Mouse (Mus musculus) CH12.LX (cell line): ENCODE measurements at regions not wholly inside any gene's neighbourhood (a gene's known extent, or its start where the extent isn't known, plus 50 kb on each side); places are given as distances from the start of the nearest gene placed in this dataset.

Source experiments
- DNase-seq: peaks from one replicate; pipeline ENCODE4 v3.0.0-alpha.2; 2013; ENCODE audit errors: extremely low read depth
- H3K27ac ChIP-seq: 2 replicates; pipeline ENCODE4 v1.5.1; 2012; ENCODE audit warnings: low read depth, mild to moderate bottlenecking, control low read depth, moderate library complexity; ENCODE audit not compliant: insufficient read depth
- H3K27me3 ChIP-seq: replicated peaks from 2 replicates; pipeline ENCODE3; 2012; ENCODE audit warnings: inconsistent platforms
- H3K36me3 ChIP-seq, 2 experiments: replicated peaks in 1 of 2; 2 replicates each; pipeline versions ENCODE3 to v1.6.1; 2012; ENCODE audit warnings: inconsistent platforms in 1 of 2, low read length in 1 of 2, mild to moderate bottlenecking in 1 of 2, mixed read lengths in 1 of 2, moderate library complexity in 1 of 2; ENCODE audit not compliant: control insufficient read depth in 1 of 2, insufficient read depth in 1 of 2
- H3K4me1 ChIP-seq, 2 experiments: 2 replicates each; pipeline ENCODE4 v1.6.1; 2012; ENCODE audit warnings: inconsistent platforms in 1 of 2, moderate library complexity in 1 of 2; ENCODE audit not compliant: insufficient read depth in 2 of 2, control insufficient read depth in 1 of 2
- H3K4me2 ChIP-seq: 2 replicates; pipeline ENCODE4 v1.6.1; 2012; ENCODE audit warnings: low read depth, mild to moderate bottlenecking, control low read depth; ENCODE audit not compliant: poor library complexity, insufficient read depth, severe bottlenecking
- H3K4me3 ChIP-seq, 3 experiments: fragments of 150-350 bp in 1 of 3; sonication (generic) in 1 of 3; replicated peaks in 1 of 3; 2 replicates each; pipeline versions ENCODE3 to v1.5.1; 2011 to 2012; ENCODE audit warnings: low read depth in 2 of 3, low read length in 2 of 3, mild to moderate bottlenecking in 2 of 3, moderate library complexity in 2 of 3, control low read depth in 1 of 3, improper control_type of control experiment in 1 of 3, inconsistent platforms in 1 of 3, mixed read lengths in 1 of 3; ENCODE audit not compliant: poor library complexity in 1 of 3
- H3K79me2 ChIP-seq: replicated peaks from 2 replicates; pipeline ENCODE4 v1.6.1; 2012; ENCODE audit warnings: mild to moderate bottlenecking, moderate library complexity; ENCODE audit not compliant: control insufficient read depth, poor library complexity, insufficient read depth, severe bottlenecking; ENCODE audit errors: extremely low read depth
- H3K9ac ChIP-seq: 2 replicates; pipeline ENCODE4 v1.6.1; 2012; ENCODE audit warnings: low read depth, mild to moderate bottlenecking, control low read depth, moderate library complexity; ENCODE audit not compliant: insufficient read depth
- H3K9me3 ChIP-seq: replicated peaks from 2 replicates; pipeline ENCODE3; 2012; ENCODE audit warnings: low read length, inconsistent platforms, mixed read lengths
- BHLHE40 ChIP-seq: IDR thresholded peaks from 2 replicates; pipeline ENCODE4 v1.6.1; 2011; ENCODE audit warnings: mild to moderate bottlenecking, low read depth, low read length, improper control_type of control experiment
- CTCF ChIP-seq, 2 experiments: IDR thresholded peaks in 1 of 2; conservative IDR thresholded peaks in 1 of 2; 2 replicates each; pipeline ENCODE4 v1.5.1; 2011 to 2012; ENCODE audit warnings: low read depth in 2 of 2, low read length in 2 of 2, improper control_type of control experiment in 1 of 2, inconsistent platforms in 1 of 2, mild to moderate bottlenecking in 1 of 2, moderate library complexity in 1 of 2
- E2F4 ChIP-seq: IDR thresholded peaks from 2 replicates; pipeline ENCODE4 v1.6.1; 2011; ENCODE audit warnings: low read depth, low read length, improper control_type of control experiment; ENCODE audit not compliant: insufficient replicate concordance
- EP300 ChIP-seq: IDR thresholded peaks from 2 replicates; pipeline ENCODE4 v1.6.1; 2011; ENCODE audit warnings: low read length, improper control_type of control experiment
- ETS1 ChIP-seq: conservative IDR thresholded peaks from 2 replicates; pipeline ENCODE4 v1.6.1; 2012; ENCODE audit warnings: low read depth, mild to moderate bottlenecking, inconsistent platforms, low read length, improper control_type of control experiment, moderate library complexity
- MAFK ChIP-seq: IDR thresholded peaks from 2 replicates; pipeline ENCODE4 v1.6.1; 2011; ENCODE audit warnings: low read length, improper control_type of control experiment; ENCODE audit not compliant: insufficient replicate concordance
- MAX ChIP-seq: IDR thresholded peaks from 2 replicates; pipeline ENCODE4 v1.6.1; 2011; ENCODE audit warnings: low read length, improper control_type of control experiment
- MXI1 ChIP-seq: IDR thresholded peaks from 2 replicates; pipeline ENCODE4 v1.6.1; 2011; ENCODE audit warnings: mild to moderate bottlenecking, low read depth, low read length, improper control_type of control experiment
- NELFE ChIP-seq: IDR thresholded peaks from 2 replicates; pipeline ENCODE4 v1.6.1; 2011; ENCODE audit warnings: low read depth, low read length, improper control_type of control experiment
- POLR2A ChIP-seq: IDR thresholded peaks from 2 replicates; pipeline ENCODE4 v1.6.1; 2011; ENCODE audit warnings: low read depth, mild to moderate bottlenecking, improper control_type of control experiment, low read length
- RAD21 ChIP-seq: IDR thresholded peaks from 2 replicates; pipeline ENCODE4 v1.6.1; 2011; ENCODE audit warnings: low read depth, mild to moderate bottlenecking, low read length, improper control_type of control experiment, moderate library complexity
- SMC3 ChIP-seq: IDR thresholded peaks from 2 replicates; pipeline ENCODE4 v1.6.1; 2011; ENCODE audit warnings: low read depth, low read length, improper control_type of control experiment
- UBTF ChIP-seq: IDR thresholded peaks from 2 replicates; pipeline ENCODE4 v1.6.1; 2012; ENCODE audit warnings: low read depth, mild to moderate bottlenecking, inconsistent platforms, low read length, improper control_type of control experiment, moderate library complexity
- USF2 ChIP-seq: conservative IDR thresholded peaks from 2 replicates; pipeline ENCODE4 v1.6.1; 2011; ENCODE audit warnings: low read depth, low read length, improper control_type of control experiment
- ZC3H11A ChIP-seq: IDR thresholded peaks from 2 replicates; pipeline ENCODE4 v1.6.1; 2012; ENCODE audit warnings: low read depth, mild to moderate bottlenecking, inconsistent platforms, low read length, improper control_type of control experiment
- dilution Hi-C: fragments of 300-500 bp; cut with MboI; formaldehyde crosslinking; loops from 2 replicates; pipeline ENCODE4 v1.14.3; 2020; ENCODE audit warnings: low sequenced_read_pairs; ENCODE audit not compliant: extremely low pct_unique_long_range_greater_than_20kb, extremely low pct_ligation_motif_present
- in situ Hi-C: fragments of 300-500 bp; cut with MboI; formaldehyde crosslinking; loops from 3 replicates; pipeline ENCODE4 v1.14.3; 2019; ENCODE audit warnings: low sequenced_read_pairs, low pct_ligation_motif_present, low pct_unique_long_range_greater_than_20kb, mixed read lengths

- no peak overlapping the region for H3K4me3 ChIP-seq
- no peaks in the 10 kb centered on the region for H3K79me2 ChIP-seq
- dilution Hi-C loops: no loop called here
- H3K27me3 ChIP-seq: no peaks in the 10 kb centered on the region
- no peak overlapping the region for H3K27ac ChIP-seq
- peaks cover 2 to 4% of the 10 kb centered on the region in 2 experiments; a peak in 1 of 4 replicates for H3K4me1 ChIP-seq
- TF ChIP-seq MAX: no peak
- no peak for TF ChIP-seq SMC3
- TF ChIP-seq ZC3H11A: no peak
- TF ChIP-seq NELFE: no peak
- H3K9me3 ChIP-seq: no peaks in the 10 kb centered on the region
- H3K36me3 ChIP-seq: no peaks in the 10 kb centered on the region
- no peak overlapping the region for H3K4me2 ChIP-seq
- DNase-seq: no peak
- no peak overlapping the region for H3K9ac ChIP-seq
- in situ Hi-C loops: no loop called here
Observed at GRCm38 (mm10) chr4:82000590-82001405, 558.2 kb upstream of the Mpdz start.

GRCm38 (mm10) chr4:81999654-82000314 is 557.2 kb upstream of the Mpdz start:
- DNase-seq: no peak
- Histone ChIP-seq H3K9me3 (no peaks in the 10 kb centered on the region), H3K4me2 (no peak overlapping the region)
- no peak for TF ChIP-seq NELFE
- no peak for TF ChIP-seq CTCF (conservative IDR thresholded peaks at IDR 0.05 in 1 of 2, IDR thresholded peaks at IDR 0.05 in 1 of 2; ENCODE audit: low read depth in 2 of 2, low read length in 2 of 2)
- no peak for TF ChIP-seq E2F4
- no peak for TF ChIP-seq EP300
- TF ChIP-seq ETS1: no peak
- TF ChIP-seq MXI1: no peak
- TF ChIP-seq USF2: no peak
- no peak for TF ChIP-seq UBTF
- no peak for TF ChIP-seq ZC3H11A
- no peak for TF ChIP-seq BHLHE40
- no peak for TF ChIP-seq MAFK
- TF ChIP-seq RAD21: no peak
- no peak for TF ChIP-seq POLR2A
- TF ChIP-seq, all 38 proteins: peak for 0
- Histone ChIP-seq H3K27ac (no peak overlapping the region), H3K79me2 (no peaks in the 10 kb centered on the region), H3K36me3 (no peaks in the 10 kb centered on the region), H3K9ac (no peak overlapping the region), H3K4me3 (no peak overlapping the region), H3K27me3 (no peaks in the 10 kb centered on the region), H3K4me1 (peaks cover 2 to 4% of the 10 kb centered on the region in 2 experiments; a peak in 1 of 4 replicates)
- dilution Hi-C loops (no loop called here), in situ Hi-C loops (no loop called here)
